Mouse (Mus musculus): ENCODE measurements at regions not wholly inside any gene's neighbourhood (a gene's known extent, or its start where the extent isn't known, plus 50 kb on each side); places are given as distances from the start of the nearest gene placed in this dataset.

DNA sequence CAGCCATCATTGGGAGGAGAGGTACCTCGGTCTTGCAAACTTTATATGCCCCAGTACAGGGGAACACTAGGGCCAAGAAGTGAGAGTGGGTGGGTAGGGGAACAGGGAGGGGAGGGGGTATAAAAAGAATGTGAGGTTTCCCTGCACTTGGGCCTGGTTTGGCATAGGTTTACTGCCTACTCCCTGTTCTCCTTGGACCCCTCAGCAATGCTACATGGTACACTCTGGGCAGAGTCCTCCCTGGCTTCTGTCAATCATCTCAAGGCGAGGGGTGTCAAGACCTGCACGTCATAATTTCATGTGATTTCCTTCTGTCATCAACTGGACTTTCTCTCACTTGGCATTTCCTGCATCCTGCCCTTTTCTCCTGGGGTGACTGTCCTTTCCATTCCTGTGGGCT is 330.9 kb downstream of the Mllt3 start:
- WGBS, result 87% methylated on average over 3 of the region's 3 CpGs
- ATAC-seq (ENCODE audit: low FRiP score, low TSS enrichment) (no peak), DNase-seq (no peak)
- no peak overlapping the region for H3K4me3 ChIP-seq (replicated peaks; ENCODE audit: low read depth, low read length)
- H3K9ac ChIP-seq (replicated peaks; ENCODE audit: low read length), result no peak overlapping the region
- H3K27ac ChIP-seq (replicated peaks; ENCODE audit: low read depth, low read length), result no peak overlapping the region
- no peak overlapping the region for H3K4me2 ChIP-seq (ENCODE audit: low read length)
- H3K36me3 ChIP-seq (ENCODE audit: control insufficient read depth, insufficient read depth, low read length), result no peaks in the 10 kb centered on the region
- H3K9me3 ChIP-seq (ENCODE audit: control insufficient read depth, low read length), result no peaks in the 10 kb centered on the region
- peaks cover 9% of the 10 kb centered on the region; the same call in 1 of the 2 replicates for H3K4me1 ChIP-seq (ENCODE audit: control insufficient read depth, insufficient read depth, low read length)
- H3K27me3 ChIP-seq (ENCODE audit: control insufficient read depth, insufficient read depth, low read length), result no peaks in the 10 kb centered on the region

GRCm38 (mm10) chr4:87701024-87701423 is 332.1 kb downstream of the Mllt3 start:
- ATAC-seq (ENCODE audit: low FRiP score, low TSS enrichment) (no peak), DNase-seq (no peak)
- 79% methylated on average over 4 of the region's 4 CpGs for WGBS
- Histone ChIP-seq H3K9ac (replicated peaks; ENCODE audit: low read length) (no peak overlapping the region), H3K4me1 (ENCODE audit: control insufficient read depth, insufficient read depth, low read length) (peaks cover 9% of the 10 kb centered on the region; the same call in 1 of the 2 replicates), H3K36me3 (ENCODE audit: control insufficient read depth, insufficient read depth, low read length) (no peaks in the 10 kb centered on the region), H3K9me3 (ENCODE audit: control insufficient read depth, low read length) (no peaks in the 10 kb centered on the region), H3K4me3 (replicated peaks; ENCODE audit: low read depth, low read length) (no peak overlapping the region), H3K27me3 (ENCODE audit: control insufficient read depth, insufficient read depth, low read length) (no peaks in the 10 kb centered on the region), H3K27ac (replicated peaks; ENCODE audit: low read depth, low read length) (no peak overlapping the region), H3K4me2 (ENCODE audit: low read length) (no peak overlapping the region)

DNA sequence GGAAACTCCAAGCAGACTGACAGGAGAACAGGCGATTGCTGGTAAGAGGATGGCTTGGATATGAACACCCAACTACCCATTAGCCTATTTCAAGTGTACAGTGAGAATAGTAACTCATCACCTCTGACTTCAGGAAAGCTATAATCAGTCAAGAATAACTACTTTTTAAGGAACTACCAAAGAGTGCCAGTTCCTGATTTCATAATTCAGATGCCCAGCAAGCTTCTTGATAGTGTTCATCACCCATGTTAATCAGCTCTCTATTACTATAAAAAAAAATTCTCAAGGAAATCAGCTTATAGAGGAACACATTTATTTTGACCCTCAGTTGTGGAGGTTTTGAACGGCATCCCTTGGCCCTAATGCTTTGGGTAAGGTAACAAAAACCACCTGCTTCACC is 332.7 kb downstream of the Mllt3 start:
- Histone ChIP-seq H3K4me2 (ENCODE audit: low read length) (no peak overlapping the region), H3K36me3 (ENCODE audit: control insufficient read depth, insufficient read depth, low read length) (no peaks in the 10 kb centered on the region), H3K9ac (replicated peaks; ENCODE audit: low read length) (no peak overlapping the region), H3K4me1 (ENCODE audit: control insufficient read depth, insufficient read depth, low read length) (peaks cover 9% of the 10 kb centered on the region; the same call in 1 of the 2 replicates), H3K27ac (replicated peaks; ENCODE audit: low read depth, low read length) (no peak overlapping the region), H3K4me3 (replicated peaks; ENCODE audit: low read depth, low read length) (no peak overlapping the region), H3K9me3 (ENCODE audit: control insufficient read depth, low read length) (no peaks in the 10 kb centered on the region), H3K27me3 (ENCODE audit: control insufficient read depth, insufficient read depth, low read length) (no peaks in the 10 kb centered on the region)
- ATAC-seq (ENCODE audit: low FRiP score, low TSS enrichment) (no peak), DNase-seq (no peak)
- 93% methylated on average over 2 of the region's 2 CpGs for WGBS

DNA sequence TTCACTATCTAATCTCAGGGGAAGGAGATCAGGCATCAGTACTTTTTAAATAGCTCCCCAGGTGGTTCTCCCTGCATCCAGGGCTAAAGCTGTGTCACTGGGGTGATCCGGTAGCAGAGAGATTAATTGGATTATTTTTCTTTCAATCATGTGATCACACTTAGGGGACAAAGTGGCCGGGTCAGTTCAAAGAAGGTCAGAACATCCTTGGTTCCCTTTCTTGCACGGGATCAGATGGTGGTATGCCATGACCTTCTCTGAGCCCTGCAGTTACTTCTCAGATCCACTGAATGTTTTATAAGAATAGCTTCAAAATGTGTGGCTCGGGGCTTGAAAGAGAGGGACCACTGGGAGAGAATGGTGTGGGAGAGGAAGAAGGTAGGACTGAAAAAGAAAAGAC is 333.6 kb downstream of the Mllt3 start:
- Histone ChIP-seq H3K36me3 (ENCODE audit: control insufficient read depth, insufficient read depth, low read length) (no peaks in the 10 kb centered on the region), H3K27ac (replicated peaks; ENCODE audit: low read depth, low read length) (no peak overlapping the region), H3K9ac (replicated peaks; ENCODE audit: low read length) (no peak overlapping the region), H3K4me1 (ENCODE audit: control insufficient read depth, insufficient read depth, low read length) (peaks cover 9% of the 10 kb centered on the region; the same call in 1 of the 2 replicates), H3K4me2 (ENCODE audit: low read length) (no peak overlapping the region), H3K4me3 (replicated peaks; ENCODE audit: low read depth, low read length) (no peak overlapping the region), H3K9me3 (ENCODE audit: control insufficient read depth, low read length) (no peaks in the 10 kb centered on the region), H3K27me3 (ENCODE audit: control insufficient read depth, insufficient read depth, low read length) (no peaks in the 10 kb centered on the region)
- WGBS, result 11% methylated on average over 4 of the region's 4 CpGs
- no peak for DNase-seq
- no peak; the same call in 1 of the 2 replicates for ATAC-seq (ENCODE audit: low FRiP score, low TSS enrichment)

GRCm38 (mm10) chr4:87698750-87699149 is 334.4 kb downstream of the Mllt3 start:
- no peaks in the 10 kb centered on the region for H3K9me3 ChIP-seq (ENCODE audit: control insufficient read depth, low read length)
- no peak overlapping the region for H3K4me2 ChIP-seq (ENCODE audit: low read length)
- peaks cover 9% of the 10 kb centered on the region; the same call in 1 of the 2 replicates for H3K4me1 ChIP-seq (ENCODE audit: control insufficient read depth, insufficient read depth, low read length)
- H3K27ac ChIP-seq (replicated peaks; ENCODE audit: low read depth, low read length), result no peak overlapping the region
- ATAC-seq (ENCODE audit: low FRiP score, low TSS enrichment) (no peak; the same call in 1 of the 2 replicates), DNase-seq (peak; percentile 31)
- 35% methylated on average over 3 of the region's 3 CpGs for WGBS
- H3K9ac ChIP-seq (replicated peaks; ENCODE audit: low read length), result no peak overlapping the region
- no peak overlapping the region for H3K4me3 ChIP-seq (replicated peaks; ENCODE audit: low read depth, low read length)
- no peaks in the 10 kb centered on the region for H3K27me3 ChIP-seq (ENCODE audit: control insufficient read depth, insufficient read depth, low read length)
- no peaks in the 10 kb centered on the region for H3K36me3 ChIP-seq (ENCODE audit: control insufficient read depth, insufficient read depth, low read length)

- Histone ChIP-seq H3K9ac (replicated peaks; ENCODE audit: low read length) (no peak overlapping the region), H3K9me3 (ENCODE audit: control insufficient read depth, low read length) (no peaks in the 10 kb centered on the region), H3K36me3 (ENCODE audit: control insufficient read depth, insufficient read depth, low read length) (no peaks in the 10 kb centered on the region), H3K4me2 (ENCODE audit: low read length) (no peak overlapping the region), H3K4me1 (ENCODE audit: control insufficient read depth, insufficient read depth, low read length) (peaks cover 6% of the 10 kb centered on the region; the same call in 1 of the 2 replicates), H3K4me3 (replicated peaks; ENCODE audit: low read depth, low read length) (no peak overlapping the region), H3K27ac (replicated peaks; ENCODE audit: low read depth, low read length) (no peak overlapping the region), H3K27me3 (ENCODE audit: control insufficient read depth, insufficient read depth, low read length) (no peaks in the 10 kb centered on the region)
- WGBS, result 84% methylated on average over 4 of the region's 4 CpGs
- ATAC-seq (ENCODE audit: low FRiP score, low TSS enrichment) (no peak), DNase-seq (no peak)
Measured at GRCm38 (mm10) chr4:87696921-87697320, 336.2 kb downstream of the Mllt3 start.

- Histone ChIP-seq H3K4me1 (ENCODE audit: control insufficient read depth, insufficient read depth, low read length) (peaks cover 6% of the 10 kb centered on the region; the same call in 1 of the 2 replicates), H3K4me3 (replicated peaks; ENCODE audit: low read depth, low read length) (no peak overlapping the region), H3K27ac (replicated peaks; ENCODE audit: low read depth, low read length) (no peak overlapping the region), H3K27me3 (ENCODE audit: control insufficient read depth, insufficient read depth, low read length) (no peaks in the 10 kb centered on the region), H3K9me3 (ENCODE audit: control insufficient read depth, low read length) (no peaks in the 10 kb centered on the region), H3K4me2 (ENCODE audit: low read length) (no peak overlapping the region), H3K9ac (replicated peaks; ENCODE audit: low read length) (no peak overlapping the region), H3K36me3 (ENCODE audit: control insufficient read depth, insufficient read depth, low read length) (no peaks in the 10 kb centered on the region)
- 91% methylated on average over 5 of the region's 5 CpGs for WGBS
- DNase-seq (no peak), ATAC-seq (ENCODE audit: low FRiP score, low TSS enrichment) (no peak)
Measured at GRCm38 (mm10) chr4:87695811-87696210, 337.4 kb downstream of the Mllt3 start.

DNA sequence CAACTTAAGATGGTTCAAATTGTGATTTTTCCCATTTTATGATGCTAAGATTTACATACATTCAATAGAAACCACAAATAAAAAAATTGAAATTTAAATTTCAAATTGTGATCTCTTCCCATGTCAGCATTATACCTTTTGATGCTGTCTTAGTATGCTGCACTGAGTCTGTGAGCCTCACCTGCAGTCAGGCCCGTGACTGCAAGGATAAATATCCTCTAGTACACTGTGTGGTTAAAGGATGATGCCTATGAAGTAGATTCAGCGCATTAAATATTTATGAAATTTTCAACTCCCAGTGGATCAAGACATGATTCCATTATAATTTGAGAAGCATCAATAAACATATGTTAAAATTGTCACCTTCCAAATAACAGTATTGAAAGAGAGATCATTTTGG is 340.4 kb downstream of the Mllt3 start:
- Histone ChIP-seq H3K4me2 (ENCODE audit: low read length) (no peak overlapping the region), H3K36me3 (ENCODE audit: control insufficient read depth, insufficient read depth, low read length) (no peaks in the 10 kb centered on the region), H3K27ac (replicated peaks; ENCODE audit: low read depth, low read length) (no peak overlapping the region), H3K9ac (replicated peaks; ENCODE audit: low read length) (no peak overlapping the region), H3K4me1 (ENCODE audit: control insufficient read depth, insufficient read depth, low read length) (no peaks in the 10 kb centered on the region), H3K9me3 (ENCODE audit: control insufficient read depth, low read length) (no peaks in the 10 kb centered on the region), H3K4me3 (replicated peaks; ENCODE audit: low read depth, low read length) (no peak overlapping the region), H3K27me3 (ENCODE audit: control insufficient read depth, insufficient read depth, low read length) (no peaks in the 10 kb centered on the region)
- ATAC-seq (ENCODE audit: low FRiP score, low TSS enrichment) (no peak), DNase-seq (peak; percentile 37)
- 75% methylated on average over 2 of the region's 2 CpGs for WGBS

GRCm38 (mm10) chr4:87684952-87685351 is 348.2 kb downstream of the Mllt3 start:
- WGBS, result 95% methylated on average over 1 of the region's 1 CpGs
- Histone ChIP-seq H3K27me3 (ENCODE audit: control insufficient read depth, insufficient read depth, low read length) (no peaks in the 10 kb centered on the region), H3K9ac (replicated peaks; ENCODE audit: low read length) (no peak overlapping the region), H3K4me2 (ENCODE audit: low read length) (no peak overlapping the region), H3K36me3 (ENCODE audit: control insufficient read depth, insufficient read depth, low read length) (no peaks in the 10 kb centered on the region), H3K9me3 (ENCODE audit: control insufficient read depth, low read length) (no peaks in the 10 kb centered on the region), H3K27ac (replicated peaks; ENCODE audit: low read depth, low read length) (no peak overlapping the region), H3K4me3 (replicated peaks; ENCODE audit: low read depth, low read length) (no peak overlapping the region), H3K4me1 (ENCODE audit: control insufficient read depth, insufficient read depth, low read length) (no peaks in the 10 kb centered on the region)
- ATAC-seq (ENCODE audit: low FRiP score, low TSS enrichment) (no peak), DNase-seq (no peak)
